Mouse (Mus musculus) forebrain, embryonic 14.5 days (tissue): ENCODE data around the gene Adcy1. TPM values are rescaled to one million over a fixed set of nuclear protein-coding genes. Genes with fewer than 3 reads are reported as not detected.

ENCODE experiments used
- ATAC-seq: fragments of 200-750 bp; cut with Nextera tagmentation; 2 replicates; pipeline ENCODE4 v1.8.0; 2017; ENCODE audit warnings: mild to moderate bottlenecking, moderate library complexity
- DNase-seq: peaks from one replicate; pipeline ENCODE4 v3.0.0-alpha.2; 2015; ENCODE audit warnings: low spot score
- H3K27ac ChIP-seq: fragments of 300-500 bp; sonication (generic); 2 replicates; pipeline ENCODE4 v1.5.1; 2014; ENCODE audit warnings: low read depth, mild to moderate bottlenecking, control low read depth, low read length, moderate library complexity
- H3K27me3 ChIP-seq: fragments of 300-500 bp; sonication (generic); replicated peaks from 2 replicates; pipeline ENCODE4 v1.6.1; 2014; ENCODE audit warnings: low read length, control low read depth, mixed read lengths; ENCODE audit not compliant: control insufficient read depth, insufficient read depth
- H3K36me3 ChIP-seq: fragments of 300-500 bp; sonication (generic); 2 replicates; pipeline ENCODE4 v1.6.1; 2014; ENCODE audit warnings: low read length, control low read depth; ENCODE audit not compliant: control insufficient read depth, insufficient read depth
- H3K4me1 ChIP-seq: fragments of 300-500 bp; sonication (generic); 2 replicates; pipeline ENCODE4 v1.6.1; 2014; ENCODE audit warnings: antibody characterized with exemption, low read length, control low read depth; ENCODE audit not compliant: control insufficient read depth, insufficient read depth
- H3K4me2 ChIP-seq: fragments of 300-500 bp; sonication (generic); 2 replicates; pipeline ENCODE4 v1.6.1; 2014; ENCODE audit warnings: mild to moderate bottlenecking, control low read depth, low read length
- H3K4me3 ChIP-seq: fragments of 300-500 bp; sonication (generic); 2 replicates; pipeline ENCODE4 v1.5.1; 2014; ENCODE audit warnings: low read depth, low read length, control low read depth
- H3K9ac ChIP-seq: fragments of 300-500 bp; sonication (generic); 2 replicates; pipeline ENCODE4 v1.6.1; 2014; ENCODE audit warnings: mild to moderate bottlenecking, low read length, control low read depth, moderate library complexity
- H3K9me3 ChIP-seq: fragments of 300-500 bp; sonication (generic); replicated peaks from 2 replicates; pipeline ENCODE4 v1.6.1; 2016; ENCODE audit warnings: low read length, control low read depth, mixed read lengths; ENCODE audit not compliant: control insufficient read depth
- WGBS: fragments of 180-500 bp; shearing (Covaris S2); extraction: QIAGEN DNeasy Blood & Tissue Kit; methylation state at CpG from one replicate; pipeline ENCODE4 v1.1.7; 2014; 5-methylcytosine and 5-hydroxymethylcytosine counted together
- polyA plus RNA-seq: library from polyadenylated mRNA; unstranded; fragments of >200 nt; fragmentation: Nextera tagmentation; extraction: Ambion mirVana; gene quantifications from 2 replicates; pipeline ENCODE4 v1.2.1, GENCODE M21; 2014

Gene Adcy1
- polyA plus RNA-seq, 1 experiment from 2014 or later = 5.0 TPM

GRCm38 (mm10) chr11:7135763-7136162 is 72.5 kb downstream of the Adcy1 start:
- ATAC-seq = no peak
- no peaks in the 10 kb centered on the region for H3K4me1 ChIP-seq
- no peak overlapping the region for H3K9ac ChIP-seq
- WGBS = 88% methylated on average over 9 of the region's 9 CpGs
- H3K27me3 ChIP-seq = no peaks in the 10 kb centered on the region
- H3K27ac ChIP-seq = no peak overlapping the region
- no peaks in the 10 kb centered on the region for H3K36me3 ChIP-seq
- no peak overlapping the region for H3K4me2 ChIP-seq
- no peak overlapping the region for H3K4me3 ChIP-seq
- no peak for DNase-seq
- H3K9me3 ChIP-seq = no peaks in the 10 kb centered on the region

- Histone ChIP-seq H3K4me2 (no peak overlapping the region), H3K9ac (no peak overlapping the region), H3K27me3 (no peaks in the 10 kb centered on the region), H3K27ac (no peak overlapping the region), H3K9me3 (no peaks in the 10 kb centered on the region), H3K4me3 (no peak overlapping the region), H3K4me1 (no peaks in the 10 kb centered on the region), H3K36me3 (no peaks in the 10 kb centered on the region)
- DNase-seq (no peak), ATAC-seq (no peak)
- WGBS = 92% methylated on average over 5 of the region's 5 CpGs
Observed at GRCm38 (mm10) chr11:7136246-7136855, 73.1 kb downstream of the Adcy1 start.

- H3K4me2 ChIP-seq = no peak overlapping the region
- no peaks in the 10 kb centered on the region for H3K36me3 ChIP-seq
- no peaks in the 10 kb centered on the region for H3K9me3 ChIP-seq
- H3K4me3 ChIP-seq = no peak overlapping the region
- no peak overlapping the region for H3K27ac ChIP-seq
- DNase-seq = no peak
- no peak overlapping the region for H3K9ac ChIP-seq
- no peaks in the 10 kb centered on the region for H3K4me1 ChIP-seq
- H3K27me3 ChIP-seq = no peaks in the 10 kb centered on the region
- WGBS = 87% methylated on average over 8 of the region's 8 CpGs
- no peak for ATAC-seq
Observed at GRCm38 (mm10) chr11:7138370-7138769, 75.1 kb downstream of the Adcy1 start.

- no peak overlapping the region for H3K4me3 ChIP-seq
- H3K9me3 ChIP-seq = no peaks in the 10 kb centered on the region
- 99% methylated on average over 3 of the region's 3 CpGs for WGBS
- DNase-seq = peak; percentile 52
- H3K36me3 ChIP-seq = no peaks in the 10 kb centered on the region
- H3K9ac ChIP-seq = no peak overlapping the region
- no peak overlapping the region for H3K4me2 ChIP-seq
- no peaks in the 10 kb centered on the region for H3K4me1 ChIP-seq
- ATAC-seq = no peak
- no peak overlapping the region for H3K27ac ChIP-seq
- H3K27me3 ChIP-seq = no peaks in the 10 kb centered on the region
Observed at GRCm38 (mm10) chr11:7140449-7140848, 77.2 kb downstream of the Adcy1 start.

GRCm38 (mm10) chr11:7142725-7143124 is 79.4 kb downstream of the Adcy1 start:
- Histone ChIP-seq H3K27me3 (no peaks in the 10 kb centered on the region), H3K9ac (no peak overlapping the region), H3K4me1 (no peaks in the 10 kb centered on the region), H3K4me3 (no peak overlapping the region), H3K27ac (no peak overlapping the region), H3K9me3 (no peaks in the 10 kb centered on the region), H3K4me2 (no peak overlapping the region), H3K36me3 (no peaks in the 10 kb centered on the region)
- DNase-seq (peak; percentile 47), ATAC-seq (no peak)
- WGBS = 54% methylated on average over 3 of the region's 3 CpGs

GRCm38 (mm10) chr11:7144369-7144768 is 81.1 kb downstream of the Adcy1 start:
- H3K36me3 ChIP-seq = no peaks in the 10 kb centered on the region
- H3K4me3 ChIP-seq = no peak overlapping the region
- 88% methylated on average over 11 of the region's 11 CpGs for WGBS
- H3K27ac ChIP-seq = no peak overlapping the region
- no peak for DNase-seq
- H3K27me3 ChIP-seq = no peaks in the 10 kb centered on the region
- H3K4me1 ChIP-seq = no peaks in the 10 kb centered on the region
- H3K9ac ChIP-seq = no peak overlapping the region
- H3K9me3 ChIP-seq = no peaks in the 10 kb centered on the region
- H3K4me2 ChIP-seq = no peak overlapping the region
- ATAC-seq = no peak

GRCm38 (mm10) chr11:7145221-7145620 is 81.9 kb downstream of the Adcy1 start:
- Histone ChIP-seq H3K9ac (no peak overlapping the region), H3K4me1 (no peaks in the 10 kb centered on the region), H3K27ac (no peak overlapping the region), H3K4me2 (no peak overlapping the region), H3K9me3 (no peaks in the 10 kb centered on the region), H3K36me3 (no peaks in the 10 kb centered on the region), H3K4me3 (no peak overlapping the region), H3K27me3 (no peaks in the 10 kb centered on the region)
- DNase-seq = no peak
- 93% methylated on average over 4 of the region's 4 CpGs for WGBS
- ATAC-seq = no peak

- Histone ChIP-seq H3K36me3 (no peaks in the 10 kb centered on the region), H3K27me3 (no peaks in the 10 kb centered on the region), H3K9ac (no peak overlapping the region), H3K27ac (no peak overlapping the region), H3K9me3 (no peaks in the 10 kb centered on the region), H3K4me1 (no peaks in the 10 kb centered on the region), H3K4me2 (no peak overlapping the region), H3K4me3 (no peak overlapping the region)
- no peak for ATAC-seq
- WGBS = 94% methylated on average over 8 of the region's 8 CpGs
- no peak for DNase-seq
Observed at GRCm38 (mm10) chr11:7147536-7147935, 84.2 kb downstream of the Adcy1 start.

- Histone ChIP-seq H3K4me3 (no peak overlapping the region), H3K27ac (no peak overlapping the region), H3K9me3 (no peaks in the 10 kb centered on the region), H3K4me1 (no peaks in the 10 kb centered on the region), H3K4me2 (no peak overlapping the region), H3K27me3 (no peaks in the 10 kb centered on the region), H3K36me3 (no peaks in the 10 kb centered on the region), H3K9ac (no peak overlapping the region)
- no peak for ATAC-seq
- no peak for DNase-seq
- WGBS = 93% methylated on average over 7 of the region's 7 CpGs
Observed at GRCm38 (mm10) chr11:7147945-7148344, 84.7 kb downstream of the Adcy1 start.
